27 mouse cellular contexts compared by ENCODE assay signal in genomic region chr4:8919366-8919984, GRCm38 (mm10).
DNase-seq lines count a peak whose midpoint lies in the region; ATAC-seq and TF ChIP-seq lines count a peak whose summit lies in the region.
"Had no signal": no experiment of that assay in that cellular context is flagged by ENCODE, and none has a peak within 500 bp of the region (broad histone marks: within the 10 kb centered on the region; RNA-seq: fewer than 3 reads in every experiment).

No protein-coding gene starts in this region.

- H3K9ac ChIP-seq in forebrain, embryonic 12.5 days, result no peak overlapping the region; the same call in 1 of the 2 replicates
- H3K9ac ChIP-seq in forebrain, embryonic 13.5 days, result no peak overlapping the region
- no peak overlapping the region for H3K9ac ChIP-seq in midbrain, embryonic 11.5 days (ENCODE audit: low read length)
- H3K9ac ChIP-seq in midbrain, postnatal 0 days (replicated peaks; ENCODE audit: low read length, poor library complexity, severe bottlenecking), result no peak overlapping the region
- H3K9ac ChIP-seq: embryonic facial prominence, embryonic 15.5 days; heart, embryonic 15.5 days; hindbrain, embryonic 15.5 days; limb, embryonic 12.5 days; liver, embryonic 15.5 days; lung, embryonic 14.5 days had no signal

- H3K27me3 ChIP-seq in forebrain, embryonic 12.5 days, result peaks cover 6% of the 10 kb centered on the region; the same call in 1 of the 2 replicates
- H3K27me3 ChIP-seq in forebrain, embryonic 13.5 days, result peaks cover 3% of the 10 kb centered on the region; the same call in 1 of the 2 replicates
- H3K27me3 ChIP-seq in midbrain, embryonic 11.5 days (ENCODE audit: control insufficient read depth, insufficient read depth, low read length), result no peaks in the 10 kb centered on the region
- no peaks in the 10 kb centered on the region for H3K27me3 ChIP-seq in midbrain, postnatal 0 days (ENCODE audit: insufficient read depth, low read length)
- H3K27me3 ChIP-seq: heart, embryonic 15.5 days; hindbrain, embryonic 15.5 days; megakaryocyte, embryonic 14.5 days; Patski had no signal

- H3K4me1 ChIP-seq in forebrain, embryonic 12.5 days, result peaks cover 64% of the 10 kb centered on the region
- H3K4me1 ChIP-seq in forebrain, embryonic 13.5 days, result peaks cover 44% of the 10 kb centered on the region
- peaks cover 37% of the 10 kb centered on the region for H3K4me1 ChIP-seq in midbrain, embryonic 11.5 days (ENCODE audit: control insufficient read depth, insufficient read depth, low read length)
- H3K4me1 ChIP-seq in midbrain, postnatal 0 days (ENCODE audit: insufficient read depth, low read length), result peaks cover 5% of the 10 kb centered on the region; the same call in 1 of the 2 replicates

- H3K9me3 ChIP-seq in forebrain, embryonic 12.5 days, result no peaks in the 10 kb centered on the region
- H3K9me3 ChIP-seq in forebrain, embryonic 13.5 days (replicated peaks), result no peaks in the 10 kb centered on the region
- no peaks in the 10 kb centered on the region for H3K9me3 ChIP-seq in midbrain, embryonic 11.5 days (ENCODE audit: control insufficient read depth, low read length)
- no peaks in the 10 kb centered on the region for H3K9me3 ChIP-seq in midbrain, postnatal 0 days (ENCODE audit: low read length)
- H3K9me3 ChIP-seq: embryonic facial prominence, embryonic 15.5 days; heart, embryonic 10.5 days; heart, embryonic 15.5 days; hindbrain, embryonic 15.5 days; limb, embryonic 12.5 days; liver, embryonic 15.5 days had no signal

- no peak overlapping the region for H3K4me2 ChIP-seq in forebrain, embryonic 12.5 days
- no peak overlapping the region for H3K4me2 ChIP-seq in forebrain, embryonic 13.5 days
- no peak overlapping the region for H3K4me2 ChIP-seq in midbrain, embryonic 11.5 days
- no peak overlapping the region for H3K4me2 ChIP-seq in midbrain, postnatal 0 days (ENCODE audit: low read depth, low read length, poor library complexity, severe bottlenecking)
- H3K4me2 ChIP-seq: embryonic facial prominence, embryonic 15.5 days; heart, embryonic 15.5 days; hindbrain, embryonic 15.5 days; limb, embryonic 12.5 days; liver, embryonic 15.5 days; lung, embryonic 14.5 days had no signal

- H3K4me3 ChIP-seq in forebrain, embryonic 12.5 days (replicated peaks), result no peak overlapping the region
- no peak overlapping the region for H3K4me3 ChIP-seq in forebrain, embryonic 13.5 days
- no peak overlapping the region for H3K4me3 ChIP-seq in midbrain, embryonic 11.5 days (ENCODE audit: low read depth, low read length)
- no peak overlapping the region for H3K4me3 ChIP-seq in midbrain, postnatal 0 days (ENCODE audit: low read depth, low read length)
- H3K4me3 ChIP-seq: embryonic facial prominence, embryonic 15.5 days; heart, embryonic 10.5 days; heart, embryonic 15.5 days; hindbrain, embryonic 15.5 days; limb, embryonic 12.5 days; liver, embryonic 15.5 days; megakaryocyte, embryonic 14.5 days had no signal

- TF ChIP-seq CTCF in midbrain, postnatal 0 days (IDR thresholded peaks at IDR 0.05), result no peak

- ATAC-seq in forebrain, embryonic 12.5 days (ENCODE audit: low FRiP score), result no peak
- no peak for ATAC-seq in forebrain, embryonic 13.5 days
- ATAC-seq in midbrain, embryonic 11.5 days (ENCODE audit: low FRiP score), result no peak
- no peak for ATAC-seq in midbrain, postnatal 0 days (ENCODE audit: low FRiP score)
- ATAC-seq in granulocyte monocyte progenitor cell, adult 5-6 weeks (replicated peaks; ENCODE audit: poor library complexity, severe bottlenecking), result peak; percentile 34
- ATAC-seq: forebrain, embryonic 16.5 days; inflammation-experienced regulatory T-cells, adult 6 months; Patski had no signal

- 72% methylated on average over 9 of the region's 9 CpGs for WGBS in forebrain, embryonic 12.5 days
- WGBS in forebrain, embryonic 13.5 days, result 76% methylated on average over 9 of the region's 9 CpGs
- WGBS in midbrain, embryonic 11.5 days, result 69% methylated on average over 9 of the region's 9 CpGs
- WGBS in midbrain, postnatal 0 days, result 78% methylated on average over 9 of the region's 9 CpGs

- peak overlapping the region; percentile 61; the same call in 1 of the 2 replicates for H3K27ac ChIP-seq in forebrain, embryonic 12.5 days
- H3K27ac ChIP-seq in forebrain, embryonic 13.5 days, result no peak overlapping the region
- peak overlapping the region; percentile 4; the same call in 1 of the 2 replicates for H3K27ac ChIP-seq in midbrain, embryonic 11.5 days (ENCODE audit: low read depth, low read length)
- no peak overlapping the region for H3K27ac ChIP-seq in midbrain, postnatal 0 days (ENCODE audit: low read depth, low read length)
- H3K27ac ChIP-seq: embryonic facial prominence, embryonic 15.5 days; heart, embryonic 10.5 days; heart, embryonic 15.5 days; liver, embryonic 15.5 days; stomach, postnatal 0 days had no signal

- no peak for DNase-seq in midbrain, embryonic 11.5 days (ENCODE audit: low spot score, missing footprints)
- no peak for DNase-seq in midbrain, postnatal 0 days (ENCODE audit: low spot score)
- peak; percentile 60 for DNase-seq in retina, postnatal 1 day
- no peak for DNase-seq in urinary bladder, postnatal 10 days (ENCODE audit: low spot score)
- DNase-seq: adrenal gland, postnatal 10 days; cerebellum, adult 11-12 months; cerebellum, postnatal 10 days; kidney, adult 11 months; kidney, postnatal 25 days; lung, embryonic 14.5 days; right cerebral cortex, postnatal 4 days; thymus, adult 18-20 months; thymus, postnatal 36 days had no signal

- no peaks in the 10 kb centered on the region for H3K36me3 ChIP-seq in forebrain, embryonic 12.5 days (replicated peaks)
- no peaks in the 10 kb centered on the region for H3K36me3 ChIP-seq in forebrain, embryonic 13.5 days (ENCODE audit: poor library complexity, severe bottlenecking)
- H3K36me3 ChIP-seq in midbrain, embryonic 11.5 days (ENCODE audit: control insufficient read depth, insufficient read depth, low read length), result no peaks in the 10 kb centered on the region
- H3K36me3 ChIP-seq in midbrain, postnatal 0 days (ENCODE audit: insufficient read depth, low read length), result no peaks in the 10 kb centered on the region
- H3K36me3 ChIP-seq: embryonic facial prominence, embryonic 15.5 days; heart, embryonic 10.5 days; heart, embryonic 15.5 days; hindbrain, embryonic 15.5 days; limb, embryonic 12.5 days; liver, embryonic 15.5 days had no signal

Comparison
In these comparisons a context has a peak if more than half of its experiments do, and no peak if none do; other contexts are left out.
1. H3K27ac ChIP-seq: peak in forebrain, embryonic 12.5 days (single experiment) and midbrain, embryonic 11.5 days (single experiment); none in forebrain, embryonic 13.5 days (single experiment) and midbrain, postnatal 0 days (single experiment).